Mouse (Mus musculus): ENCODE results near the gene Trpm6.

Gene Trpm6

GRCm38 (mm10) chr19:18749598-18750339 lies at the start of gene Trpm6:
Trpm6 (plus strand) TSS chr19:18749983.
- DNase-seq (ENCODE audit: low spot score), result no peak

- no peak for DNase-seq (ENCODE audit: low spot score)
Observed at GRCm38 (mm10) chr19:18708101-18708500, 41.7 kb upstream of the Trpm6 start.

GRCm38 (mm10) chr19:18710903-18711302 lies 38.9 kb upstream of the Trpm6 start:
- no peak for DNase-seq (ENCODE audit: low spot score)

- no peak for DNase-seq (ENCODE audit: low spot score)
Observed at GRCm38 (mm10) chr19:18711589-18711988, 38.2 kb upstream of the Trpm6 start.

GRCm38 (mm10) chr19:18712153-18712865 lies 37.5 kb upstream of the Trpm6 start:
- DNase-seq (ENCODE audit: low spot score), result no peak

GRCm38 (mm10) chr19:18712866-18713300 lies 36.9 kb upstream of the Trpm6 start, which contains the start of gene D030056L22Rik:
D030056L22Rik (plus strand) TSS chr19:18713193.
- peak; percentile 95 for DNase-seq (ENCODE audit: low spot score)

- peak; percentile 34 for DNase-seq (ENCODE audit: low spot score)
Observed at GRCm38 (mm10) chr19:18713357-18713756, 36.4 kb upstream of the Trpm6 start.

GRCm38 (mm10) chr19:18716374-18716773 lies 33.4 kb upstream of the Trpm6 start:
- DNase-seq (ENCODE audit: low spot score), result no peak

- DNase-seq (ENCODE audit: low spot score), result no peak
Observed at GRCm38 (mm10) chr19:18720337-18720736, 29.4 kb upstream of the Trpm6 start.

GRCm38 (mm10) chr19:18725186-18725585 lies 24.6 kb upstream of the Trpm6 start:
- no peak for DNase-seq (ENCODE audit: low spot score)

- DNase-seq (ENCODE audit: low spot score), result no peak
Observed at GRCm38 (mm10) chr19:18730255-18730654, 19.5 kb upstream of the Trpm6 start.

- no peak for DNase-seq (ENCODE audit: low spot score)
Observed at GRCm38 (mm10) chr19:18731077-18731476, 18.7 kb upstream of the Trpm6 start.

- no peak for DNase-seq (ENCODE audit: low spot score)
Observed at GRCm38 (mm10) chr19:18735901-18736300, 13.9 kb upstream of the Trpm6 start.

GRCm38 (mm10) chr19:18739146-18739545 lies 10.6 kb upstream of the Trpm6 start:
- no peak for DNase-seq (ENCODE audit: low spot score)

GRCm38 (mm10) chr19:18743946-18744345 lies 5.8 kb upstream of the Trpm6 start:
- DNase-seq (ENCODE audit: low spot score), result no peak

GRCm38 (mm10) chr19:18746576-18747340 lies 3.0 kb upstream of the Trpm6 start:
- no peak for DNase-seq (ENCODE audit: low spot score)

GRCm38 (mm10) chr19:18747379-18747778 lies 2.4 kb upstream of the Trpm6 start:
- DNase-seq (ENCODE audit: low spot score), result no peak

- DNase-seq (ENCODE audit: low spot score), result no peak
Observed at GRCm38 (mm10) chr19:18757191-18757590, 7.4 kb downstream of the Trpm6 start.

GRCm38 (mm10) chr19:18757706-18758105 lies 7.9 kb downstream of the Trpm6 start:
- no peak for DNase-seq (ENCODE audit: low spot score)

- DNase-seq (ENCODE audit: low spot score), result no peak
Observed at GRCm38 (mm10) chr19:18758269-18758668, 8.5 kb downstream of the Trpm6 start.

- DNase-seq (ENCODE audit: low spot score), result no peak
Observed at GRCm38 (mm10) chr19:18758916-18759315, 9.1 kb downstream of the Trpm6 start.

GRCm38 (mm10) chr19:18766399-18766798 lies 16.6 kb downstream of the Trpm6 start:
- DNase-seq (ENCODE audit: low spot score), result no peak

- DNase-seq (ENCODE audit: low spot score), result no peak
Observed at GRCm38 (mm10) chr19:18771048-18771447, 21.3 kb downstream of the Trpm6 start.

Data from ovary, adult 18-20 months (tissue).